Mouse (Mus musculus) midbrain, embryonic 16.5 days (tissue): ENCODE results near the gene Fam172a. TPM values are rescaled to one million over a fixed set of nuclear protein-coding genes. Genes with fewer than 3 reads are reported as not detected.

Source experiments
- ATAC-seq: fragments of 200-750 bp; cut with Nextera tagmentation; 2 replicates; pipeline ENCODE4 v1.8.0; 2017; ENCODE audit warnings: moderate TSS enrichment
- H3K27ac ChIP-seq: fragments of 300-500 bp; sonication (generic); 2 replicates; pipeline ENCODE4 v1.5.1; 2014; ENCODE audit warnings: mild to moderate bottlenecking, low read length, mixed read lengths
- H3K27me3 ChIP-seq: fragments of 300-500 bp; sonication (generic); 2 replicates; pipeline ENCODE4 v1.6.1; 2014; ENCODE audit warnings: low read depth, low read length, mixed read lengths; ENCODE audit not compliant: control insufficient read depth, insufficient read depth
- H3K36me3 ChIP-seq: fragments of 300-500 bp; sonication (generic); 2 replicates; pipeline ENCODE4 v1.6.1; 2014; ENCODE audit warnings: mild to moderate bottlenecking, low read length, moderate library complexity, mixed read lengths; ENCODE audit not compliant: control insufficient read depth, insufficient read depth
- H3K4me1 ChIP-seq: fragments of 300-500 bp; sonication (generic); 2 replicates; pipeline ENCODE4 v1.6.1; 2014; ENCODE audit warnings: mild to moderate bottlenecking, low read length, mixed read lengths; ENCODE audit not compliant: control insufficient read depth, insufficient read depth
- H3K4me2 ChIP-seq: fragments of 300-500 bp; sonication (generic); 2 replicates; pipeline ENCODE4 v1.6.1; 2014; ENCODE audit warnings: mild to moderate bottlenecking, low read length, mixed read lengths
- H3K4me3 ChIP-seq: fragments of 300-500 bp; sonication (generic); 2 replicates; pipeline ENCODE4 v1.5.1; 2014; ENCODE audit warnings: low read depth, mild to moderate bottlenecking, low read length, moderate library complexity, mixed read lengths
- H3K9ac ChIP-seq: fragments of 300-500 bp; sonication (generic); 2 replicates; pipeline ENCODE4 v1.6.1; 2014; ENCODE audit warnings: low read depth, low read length, mixed read lengths
- H3K9me3 ChIP-seq: fragments of 300-500 bp; sonication (generic); replicated peaks from 2 replicates; pipeline ENCODE4 v1.6.1; 2014; ENCODE audit warnings: mild to moderate bottlenecking, low read length, mixed read lengths; ENCODE audit not compliant: control insufficient read depth, poor library complexity, severe bottlenecking
- WGBS: fragments of 180-500 bp; shearing (Covaris S2); extraction: QIAGEN DNeasy Blood & Tissue Kit; methylation state at CpG from one replicate; pipeline ENCODE4 v1.1.7; 2014; 5-methylcytosine and 5-hydroxymethylcytosine counted together
- polyA plus RNA-seq: library from polyadenylated mRNA; unstranded; fragments of >200 nt; fragmentation: Nextera tagmentation; extraction: Ambion mirVana; gene quantifications from 2 replicates; pipeline ENCODE4 v1.2.1, GENCODE M21; 2015

Fam172a gene
- polyA plus RNA-seq, 1 experiment from 2014 or later, result 43.0 TPM

- peak overlapping the region; percentile 72 for H3K4me2 ChIP-seq
- H3K27ac ChIP-seq, result peak overlapping the region; percentile 84
- H3K9ac ChIP-seq, result peak overlapping the region; percentile 81
- no peaks in the 10 kb centered on the region for H3K36me3 ChIP-seq
- WGBS, result 3% methylated on average over 64 of the region's 64 CpGs
- H3K27me3 ChIP-seq, result no peaks in the 10 kb centered on the region; the same call in 1 of the 2 replicates
- peak overlapping the region; percentile 53 for H3K4me3 ChIP-seq
- peaks cover 19% of the 10 kb centered on the region for H3K4me1 ChIP-seq
- peak; percentile 10; the same call in 1 of the 2 replicates for ATAC-seq
- H3K9me3 ChIP-seq, result no peaks in the 10 kb centered on the region
Measured at GRCm38 (mm10) chr13:78194850-78195600, 493.2 kb downstream of the Fam172a start.

- peak overlapping the region; percentile 72 for H3K4me2 ChIP-seq
- no peaks in the 10 kb centered on the region for H3K9me3 ChIP-seq
Measured at GRCm38 (mm10) chr13:78195601-78196115, 493.8 kb downstream of the Fam172a start.

GRCm38 (mm10) chr13:78196236-78196796 lies 494.5 kb downstream of the Fam172a start:
- 14% methylated on average over 7 of the region's 7 CpGs for WGBS
- peak overlapping the region; percentile 53 for H3K4me3 ChIP-seq
- H3K4me1 ChIP-seq, result peaks cover 12% of the 10 kb centered on the region
- peak overlapping the region; percentile 56 for H3K9ac ChIP-seq
- H3K36me3 ChIP-seq, result no peaks in the 10 kb centered on the region
- no peaks in the 10 kb centered on the region for H3K9me3 ChIP-seq
- no peak for ATAC-seq
- peak overlapping the region; percentile 84 for H3K27ac ChIP-seq
- H3K4me2 ChIP-seq, result peak overlapping the region; percentile 72
- H3K27me3 ChIP-seq, result no peaks in the 10 kb centered on the region

More at GRCm38 (mm10) chr13:78195601-78196115, 493.8 kb downstream of the Fam172a start:
- Histone ChIP-seq H3K27ac (peak overlapping the region; percentile 84), H3K27me3 (no peaks in the 10 kb centered on the region), H3K9ac (peak overlapping the region; percentile 81), H3K36me3 (no peaks in the 10 kb centered on the region), H3K4me1 (peaks cover 17% of the 10 kb centered on the region), H3K4me3 (peak overlapping the region; percentile 53)
- 3% methylated on average over 13 of the region's 13 CpGs for WGBS
- ATAC-seq, result no peak

- peak overlapping the region; percentile 90 for H3K4me3 ChIP-seq
- peak overlapping the region; percentile 86 for H3K4me2 ChIP-seq
- H3K36me3 ChIP-seq, result no peaks in the 10 kb centered on the region
- H3K27me3 ChIP-seq, result no peaks in the 10 kb centered on the region
- WGBS, result under 1% methylated on average over 9 of the region's 9 CpGs
- H3K9ac ChIP-seq, result peak overlapping the region; percentile 99
- ATAC-seq, result no peak
- peak overlapping the region; percentile 100 for H3K27ac ChIP-seq
- H3K4me1 ChIP-seq, result peaks cover 7% of the 10 kb centered on the region
- no peaks in the 10 kb centered on the region for H3K9me3 ChIP-seq
Measured at GRCm38 (mm10) chr13:78197286-78197818, 495.5 kb downstream of the Fam172a start.

- peak overlapping the region; percentile 86 for H3K4me2 ChIP-seq
- 0% methylated on average over 26 of the region's 33 CpGs for WGBS
Measured at GRCm38 (mm10) chr13:78197819-78198390, 496.1 kb downstream of the Fam172a start.

GRCm38 (mm10) chr13:78198391-78198870 lies 496.6 kb downstream of the Fam172a start:
- H3K4me2 ChIP-seq, result peak overlapping the region; percentile 86
- under 1% methylated on average over 33 of the region's 63 CpGs for WGBS
- no peaks in the 10 kb centered on the region for H3K9me3 ChIP-seq
- peaks cover 3% of the 10 kb centered on the region for H3K4me1 ChIP-seq
- H3K27me3 ChIP-seq, result no peaks in the 10 kb centered on the region
- H3K27ac ChIP-seq, result peak overlapping the region; percentile 100
- H3K9ac ChIP-seq, result peak overlapping the region; percentile 99
- peak overlapping the region; percentile 90 for H3K4me3 ChIP-seq
- ATAC-seq, result no peak
- H3K36me3 ChIP-seq, result no peaks in the 10 kb centered on the region

More at GRCm38 (mm10) chr13:78197819-78198390, 496.1 kb downstream of the Fam172a start:
- Histone ChIP-seq H3K27me3 (no peaks in the 10 kb centered on the region), H3K27ac (peak overlapping the region; percentile 100), H3K4me3 (peak overlapping the region; percentile 90), H3K9ac (peak overlapping the region; percentile 99), H3K9me3 (no peaks in the 10 kb centered on the region), H3K36me3 (no peaks in the 10 kb centered on the region), H3K4me1 (peaks cover 3% of the 10 kb centered on the region)
- no peak for ATAC-seq

- peak overlapping the region; percentile 99 for H3K9ac ChIP-seq
- H3K36me3 ChIP-seq, result no peaks in the 10 kb centered on the region
- under 1% methylated on average over 65 of the region's 92 CpGs for WGBS
Measured at GRCm38 (mm10) chr13:78198871-78199641, 497.2 kb downstream of the Fam172a start.

GRCm38 (mm10) chr13:78199642-78200160 lies 497.9 kb downstream of the Fam172a start, which contains the start of gene Nr2f1:
Gene Nr2f1 (minus strand): TSS chr13:78199757.
- Histone ChIP-seq H3K4me2 (peak within 1 kb of the TSS; percentile 86), H3K9me3 (no peaks in the 10 kb centered on the region), H3K9ac (peak within 1 kb of the TSS; percentile 99), H3K4me1 (peaks cover 11% of the 10 kb centered on the region), H3K36me3 (no peaks in the 10 kb centered on the region), H3K27ac (peak within 1 kb of the TSS; percentile 100), H3K4me3 (peak within 1 kb of the TSS; percentile 90), H3K27me3 (no peaks in the 10 kb centered on the region)
- no peak for ATAC-seq
- 0% methylated on average over 14 of the region's 14 CpGs for WGBS

More at GRCm38 (mm10) chr13:78198871-78199641, 497.2 kb downstream of the Fam172a start:
- Histone ChIP-seq H3K4me3 (peak overlapping the region; percentile 90), H3K27me3 (no peaks in the 10 kb centered on the region), H3K4me1 (peaks cover 5% of the 10 kb centered on the region), H3K4me2 (peak overlapping the region; percentile 86), H3K9me3 (no peaks in the 10 kb centered on the region), H3K27ac (peak overlapping the region; percentile 100)
- peak; percentile 4 for ATAC-seq
